Mouse (Mus musculus): ENCODE results near the gene Syn3.

GRCm38 (mm10) chr10:86387821-86388440 lies 110.8 kb downstream of the Syn3 start:
- TF ChIP-seq CTCF (IDR thresholded peaks at IDR 0.05; ENCODE audit: low read depth, low read length) (no peak), POLR2A (IDR thresholded peaks at IDR 0.05; ENCODE audit: insufficient read depth, low read length) (no peak), EP300 (IDR thresholded peaks at IDR 0.05; ENCODE audit: insufficient read depth, low read depth, low read length) (no peak)

Data from ES-Bruce4 (cell line).